Mouse (Mus musculus): ENCODE results near the gene Adamts17.

GRCm38 (mm10) chr7:67028902-67029301 lies 189.4 kb downstream of the Adamts17 start:
- no peak for TF ChIP-seq POLR2A (IDR thresholded peaks at IDR 0.05; ENCODE audit: control insufficient read depth in 1 of 2, insufficient read depth in 1 of 2, low read depth in 1 of 2, low read length in 2 of 2, poor library complexity in 1 of 2)
- no peak for TF ChIP-seq GATA1 (IDR thresholded peaks at IDR 0.05; ENCODE audit: low read depth, low read length)
- no peak for TF ChIP-seq ZNF384 (IDR thresholded peaks at IDR 0.05; ENCODE audit: low read depth, low read length)
- TF ChIP-seq NRF1 (IDR thresholded peaks at IDR 0.05; ENCODE audit: insufficient read depth, low read depth, low read length, poor library complexity, severe bottlenecking) = no peak
- no peak for TF ChIP-seq CHD1 (IDR thresholded peaks at IDR 0.05; ENCODE audit: low read depth, low read length)
- TF ChIP-seq USF1 (IDR thresholded peaks at IDR 0.05; ENCODE audit: low read depth, low read length) = no peak
- no peak for TF ChIP-seq BHLHE40 (IDR thresholded peaks at IDR 0.05; ENCODE audit: borderline replicate concordance, low read depth, low read length)
- TF ChIP-seq CTCF (IDR thresholded peaks at IDR 0.05 in 2 of 3, conservative IDR thresholded peaks at IDR 0.05 in 1 of 3; ENCODE audit: control insufficient read depth in 1 of 3, insufficient read depth in 1 of 3, low read depth in 2 of 3, low read length in 3 of 3, poor library complexity in 1 of 3, severe bottlenecking in 1 of 3) = no peak
- no peak for TF ChIP-seq MAZ (IDR thresholded peaks at IDR 0.05; ENCODE audit: low read depth, low read length)
- no peak for TF ChIP-seq MYB (IDR thresholded peaks at IDR 0.05; ENCODE audit: low read depth, low read length)
- TF ChIP-seq ETS1 (IDR thresholded peaks at IDR 0.05; ENCODE audit: low read depth, low read length) = no peak

All from MEL (cell line).